Mouse (Mus musculus) brain, embryonic 14.5 days (tissue): Measurements from ENCODE around the gene Gm20715.

Experiments
- CTCF ChIP-seq: fragments of 200-500 bp; IDR thresholded peaks from 2 replicates; pipeline ENCODE4 v1.5.1; 2012; ENCODE audit warnings: inconsistent platforms, mild to moderate bottlenecking, moderate library complexity, borderline replicate concordance; ENCODE audit not compliant: insufficient read depth, insufficient read length; ENCODE audit errors: extremely low read depth
- POLR2A ChIP-seq: fragments of 200-500 bp; IDR thresholded peaks from 2 replicates; pipeline ENCODE4 v1.6.1; 2012; ENCODE audit warnings: mild to moderate bottlenecking, inconsistent platforms, borderline replicate concordance; ENCODE audit not compliant: poor library complexity, insufficient read depth, insufficient read length, severe bottlenecking; ENCODE audit errors: extremely low read depth

DNA sequence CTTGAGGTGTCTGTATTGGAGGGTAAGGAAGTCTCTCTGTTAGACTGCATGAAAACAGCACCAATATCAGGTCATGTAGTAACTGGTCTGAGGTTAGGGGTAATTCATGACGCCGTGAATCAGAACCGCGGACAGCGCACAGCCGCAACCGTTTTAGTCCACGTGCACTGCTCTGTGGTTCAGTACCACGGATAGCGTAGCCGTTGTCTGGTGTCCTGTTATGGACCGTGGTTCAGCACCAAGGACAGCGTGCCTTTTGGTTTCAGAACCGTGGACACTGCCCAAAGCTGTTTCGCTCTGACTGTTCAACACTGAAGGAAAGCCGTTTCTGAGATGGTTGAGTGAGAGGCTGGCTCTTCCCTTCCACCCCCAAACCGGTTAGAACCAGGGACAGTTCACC is at the start of gene Gm20715:
- TF ChIP-seq POLR2A (no peak), CTCF (no peak)
